ENCODE assay signal across 9 mouse cellular contexts in the genomic region with DNA sequence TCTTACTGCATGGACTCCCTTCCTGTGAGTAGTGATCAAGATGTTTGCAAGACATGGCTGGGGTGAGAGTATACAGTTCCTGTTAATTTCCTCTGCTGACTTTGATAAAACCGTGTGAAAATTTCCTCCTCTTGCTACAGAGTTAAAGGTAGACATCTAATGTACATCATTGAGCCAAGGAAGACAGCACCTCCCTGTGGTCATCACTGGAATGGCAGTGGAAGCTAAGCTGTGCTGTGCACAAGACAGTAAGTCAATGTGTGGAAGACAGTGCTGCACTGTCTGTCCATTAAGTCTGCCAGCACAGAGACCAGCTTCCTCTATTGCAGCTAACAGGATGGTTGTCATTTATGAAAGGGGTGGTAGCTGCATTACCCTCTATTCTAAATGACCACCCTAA. TPM values are rescaled to one million over a fixed set of nuclear protein-coding genes. Genes with fewer than 3 reads are reported as not detected.
A peak's percentile ranks its signal among the peaks of the same experiment; 100 is the strongest.
DNase-seq lines count a peak whose midpoint lies in the region; ATAC-seq lines count a peak whose summit lies in the region.
"Had no signal": no experiment of that assay in that cellular context is flagged by ENCODE, and none has a peak within 500 bp of the region (broad histone marks: within the 10 kb centered on the region; RNA-seq: fewer than 3 reads in every experiment).

No protein-coding gene starts in this region.

- H3K9me3 ChIP-seq in heart, embryonic 12.5 days (replicated peaks), result no peaks in the 10 kb centered on the region

- intact Hi-C loops in heart, postnatal 14 days (cut with DNase I), result loop anchor here (2.0 to 5.0 kb wide), 2 partner anchors 149 to 195 kb away; partner anchors contain the start of gene Scarb2

- peak; percentile 48 to 82 for DNase-seq in heart, adult 18-20 months
- peak; percentile 47 for DNase-seq in WW6 (ENCODE audit: low read depth, low spot score)
- DNase-seq in embryo, embryonic 10 days (ENCODE audit: low spot score), result peak; percentile 89
- DNase-seq in heart, postnatal 14 days, result peak; percentile 60 to 84
- DNase-seq in layer of hippocampus, postnatal 25 days (ENCODE audit: extremely low spot score in 1 of 2, low spot score in 1 of 2), result peak; percentile 61 to 82
- peak; percentile 51 to 77 for DNase-seq in spleen, postnatal 4 days (ENCODE audit: low spot score in 2 of 2)

- no peak overlapping the region for H3K4me2 ChIP-seq in heart, embryonic 12.5 days

- no peak overlapping the region for H3K4me3 ChIP-seq in heart, embryonic 12.5 days

- H3K4me1 ChIP-seq in heart, embryonic 12.5 days (replicated peaks), result no peaks in the 10 kb centered on the region

- 9% methylated on average over 1 of the region's 1 CpGs for WGBS in heart, embryonic 12.5 days

- H3K27me3 ChIP-seq in heart, embryonic 12.5 days (replicated peaks), result no peaks in the 10 kb centered on the region

- ATAC-seq in heart, embryonic 12.5 days (ENCODE audit: insufficient number of reproducible peaks, low FRiP score), result no peak
- peak; percentile 84 for ATAC-seq in megakaryocyte-erythroid progenitor cell, adult 5-6 weeks (replicated peaks; ENCODE audit: low FRiP score, low TSS enrichment, poor library complexity, severe bottlenecking)

- H3K27ac ChIP-seq in heart, embryonic 12.5 days (ENCODE audit: poor library complexity, severe bottlenecking), result no peak overlapping the region
- H3K27ac ChIP-seq: macrophage had no signal

- no peaks in the 10 kb centered on the region for H3K36me3 ChIP-seq in heart, embryonic 12.5 days

- H3K9ac ChIP-seq in heart, embryonic 12.5 days, result no peak overlapping the region

RNA-seq across cellular contexts. Expression of gene Ccdc158, which starts 18.8 kb away (rescaled TPM):
- not detected for total RNA-seq in heart, adult 18-20 months (2021)
- 1.1 and 1.2 TPM in 2 replicates for polyA plus RNA-seq in heart, embryonic 12.5 days (2016; fragmentation: Nextera tagmentation; extraction: Ambion mirVana)
- total RNA-seq in heart, postnatal 14 days (2021), result not detected
- 1 to 10 TPM in 1 of 2 experiments, under 1 TPM in 1; 0.49 to 1.0 TPM for total RNA-seq in layer of hippocampus, postnatal 25 days (2021)
- 4.2 and 4.7 TPM in 2 replicates for total RNA-seq in megakaryocyte-erythroid progenitor cell, adult 5-6 weeks (2014; fragmentation: Nextera tagmentation)
- total RNA-seq in megakaryocyte-erythroid progenitor cell, adult 5-6 weeks (2017), result 6.4 and 8.7 TPM in 2 replicates
- polyA plus RNA-seq: macrophage had no signal

RNA-seq across cellular contexts. Expression of gene Shroom3, which starts 27.0 kb away (rescaled TPM):
- 10 to 100 TPM; 26.3 to 30.0 TPM for total RNA-seq in heart, adult 18-20 months (2021)
- 19.7 and 22.2 TPM in 2 replicates for polyA plus RNA-seq in heart, embryonic 12.5 days (2016; fragmentation: Nextera tagmentation; extraction: Ambion mirVana)
- 10 to 100 TPM; 33.4 to 37.7 TPM for total RNA-seq in heart, postnatal 14 days (2021)
- 1 to 10 TPM; 1.7 to 2.7 TPM for total RNA-seq in layer of hippocampus, postnatal 25 days (2021)
- total RNA-seq in megakaryocyte-erythroid progenitor cell, adult 5-6 weeks (2014; fragmentation: Nextera tagmentation), result 0.50 TPM in 1 of 2 replicates, not detected in the other
- total RNA-seq in megakaryocyte-erythroid progenitor cell, adult 5-6 weeks (2017), result 1.9 TPM in 1 of 2 replicates, not detected in the other
- polyA plus RNA-seq: macrophage had no signal

RNA-seq across cellular contexts. Expression of gene Stbd1, which starts 53.4 kb away (rescaled TPM):
- 1 to 10 TPM; 2.1 to 2.6 TPM for total RNA-seq in heart, adult 18-20 months (2021)
- 84.2 and 87.2 TPM in 2 replicates for polyA plus RNA-seq in heart, embryonic 12.5 days (2016; fragmentation: Nextera tagmentation; extraction: Ambion mirVana)
- 1 to 10 TPM; 2.6 to 4.0 TPM for total RNA-seq in heart, postnatal 14 days (2021)
- 1 to 10 TPM; 2.2 to 2.7 TPM for total RNA-seq in layer of hippocampus, postnatal 25 days (2021)
- 0.42 TPM in 1 of 2 replicates, not detected in the other for total RNA-seq in megakaryocyte-erythroid progenitor cell, adult 5-6 weeks (2014; fragmentation: Nextera tagmentation)
- total RNA-seq in megakaryocyte-erythroid progenitor cell, adult 5-6 weeks (2017), result 0.72 TPM in 1 of 2 replicates, not detected in the other

Comparison
In these comparisons a context has a peak if more than half of its experiments do, and no peak if none do; other contexts are left out.
1. RNA of gene Shroom3, which starts 27.0 kb away (total RNA-seq): 33.4 to 37.7 TPM in heart, postnatal 14 days and 26.3 to 30.0 TPM in heart, adult 18-20 months; 1.7 to 2.7 TPM in layer of hippocampus, postnatal 25 days and 0.50 to 1.9 TPM in megakaryocyte-erythroid progenitor cell, adult 5-6 weeks; every median in the first group is over 4 times any median in the second.
2. Peak in every context shown above with its lines, with median percentiles within 50 percentile points of each other: DNase-seq.